Mouse (Mus musculus) megakaryocyte progenitor cell, adult 5-6 weeks (primary cell): ENCODE results near the gene Krt75. TPM values are rescaled to one million over a fixed set of nuclear protein-coding genes. Genes with fewer than 3 reads are reported as not detected.

ENCODE experiments used
- ATAC-seq: replicated peaks from 2 replicates; pipeline ENCODE4 v1.8.0; 2016; ENCODE audit warnings: mild to moderate bottlenecking, moderate TSS enrichment, inconsistent platforms; ENCODE audit not compliant: poor library complexity
- total RNA-seq, 2 experiments: library from RNA; stranded (forward) in 1 of 2; stranded (reverse) in 1 of 2; fragments of 157-497, 149-512 nt in 1 of 2; fragments of 200-1000 nt in 1 of 2; gene quantifications; 2 replicates each; pipeline versions ENCODE4 v1.2.3 to v1.2.4; 2015 to 2017

The Krt75 gene
- total RNA-seq (2015) (not detected in 2 replicates), total RNA-seq (2017) (not detected in 2 replicates)

GRCm38 (mm10) chr15:101573796-101574345 lies at the start of gene Krt75:
Gene Krt75, minus strand, starts transcription at chr15:101573904.
- no peak for ATAC-seq

DNA sequence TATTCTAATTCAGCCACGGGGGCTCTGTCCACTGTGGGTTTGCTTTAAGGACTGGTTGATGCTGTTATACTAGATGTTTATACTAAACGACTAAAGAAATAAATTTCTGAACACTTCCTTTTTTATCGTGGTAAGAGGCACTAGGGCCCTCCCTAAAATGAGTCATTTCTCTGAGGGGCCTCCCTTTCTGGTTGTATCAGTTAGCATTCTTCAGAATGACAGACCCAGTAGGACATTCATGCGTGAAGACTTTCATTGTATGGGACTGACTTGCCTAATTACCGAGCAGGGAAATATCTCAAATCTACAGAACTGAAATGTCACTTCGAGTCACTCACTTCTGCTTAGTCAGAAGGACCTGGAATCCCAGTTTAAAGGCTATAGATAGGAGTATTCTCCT lies 25.4 kb upstream of the Krt75 start:
- no peak for ATAC-seq

- no peak for ATAC-seq
These were observed 14.5 kb upstream of the Krt75 start for GRCm38 (mm10) chr15:101588216-101588615.

DNA sequence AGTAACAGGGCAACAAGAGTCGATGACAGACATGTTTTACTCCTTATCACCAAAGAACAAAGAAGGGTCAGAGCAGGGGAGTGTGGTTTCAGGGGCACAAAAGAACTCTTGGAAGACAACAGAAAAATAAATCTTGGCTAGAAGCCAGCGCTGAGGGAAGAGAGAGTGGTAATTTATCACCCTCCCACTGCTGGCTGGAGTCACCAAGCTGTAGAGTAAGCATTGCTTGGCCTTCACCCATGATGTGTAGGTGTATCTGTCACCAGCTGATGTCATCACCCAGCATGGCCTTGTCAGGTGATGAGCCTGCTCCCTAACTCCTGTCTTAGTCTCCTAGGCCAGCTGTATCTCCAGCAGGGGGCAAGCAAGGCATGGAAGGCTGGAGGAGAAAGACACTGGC lies 10.8 kb upstream of the Krt75 start:
- ATAC-seq = no peak

GRCm38 (mm10) chr15:101583211-101583965 lies 9.7 kb upstream of the Krt75 start:
- ATAC-seq = no peak

- no peak for ATAC-seq
These were observed 8.0 kb upstream of the Krt75 start for GRCm38 (mm10) chr15:101581701-101582100.

DNA sequence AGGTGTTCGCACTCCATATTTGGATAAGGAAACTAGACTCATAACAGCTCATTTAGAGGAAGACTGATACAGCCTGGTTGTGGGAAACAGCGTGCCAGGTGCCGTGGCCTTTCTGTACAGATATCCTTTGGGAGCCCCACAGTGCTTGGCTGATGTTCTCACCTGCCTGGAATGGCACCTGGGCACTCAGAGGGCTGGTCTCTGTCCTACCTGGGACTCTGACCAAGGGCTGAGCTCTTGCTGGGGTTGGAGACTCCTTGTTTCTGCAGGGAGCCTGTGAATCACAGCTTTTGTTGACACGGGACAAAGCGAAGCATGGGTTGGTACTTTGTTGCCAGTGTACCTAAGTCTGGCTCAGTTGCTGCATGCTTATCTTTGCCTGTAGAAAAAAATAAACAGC lies 1.8 kb upstream of the Krt75 start:
- no peak for ATAC-seq

- no peak for ATAC-seq
These were observed 5.9 kb downstream of the Krt75 start for GRCm38 (mm10) chr15:101567780-101568179.

DNA sequence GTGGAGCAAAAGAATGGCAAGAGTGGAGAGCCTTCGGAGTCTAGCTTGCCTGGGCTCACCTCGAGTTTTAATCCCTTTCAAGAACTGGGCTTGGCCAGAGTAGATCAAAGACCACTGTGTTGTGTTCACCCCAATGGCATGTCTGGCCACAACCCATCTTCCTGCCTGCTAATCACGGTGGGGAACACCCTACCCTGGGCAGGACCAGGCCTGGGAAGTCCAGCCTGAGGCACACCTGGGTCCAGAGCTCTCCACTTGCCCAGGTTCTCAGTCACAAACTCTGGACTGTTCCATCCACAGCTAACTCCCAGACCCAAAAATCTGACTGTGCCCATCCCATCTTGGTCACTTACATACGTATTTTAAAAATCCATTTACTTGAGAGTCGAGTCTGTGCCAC lies 10.9 kb downstream of the Krt75 start, which contains the start of gene Krt90:
Gene Krt90 (minus strand): TSS at position 101 of the 400 bp plus-strand sequence.
- no peak for ATAC-seq

- ATAC-seq = no peak
These were observed 15.6 kb downstream of the Krt75 start for GRCm38 (mm10) chr15:101558034-101558646.

GRCm38 (mm10) chr15:101553169-101553568 lies 20.5 kb downstream of the Krt75 start:
- peak; percentile 74 for ATAC-seq

GRCm38 (mm10) chr15:101552188-101552587 lies 21.5 kb downstream of the Krt75 start:
- no peak for ATAC-seq

DNA sequence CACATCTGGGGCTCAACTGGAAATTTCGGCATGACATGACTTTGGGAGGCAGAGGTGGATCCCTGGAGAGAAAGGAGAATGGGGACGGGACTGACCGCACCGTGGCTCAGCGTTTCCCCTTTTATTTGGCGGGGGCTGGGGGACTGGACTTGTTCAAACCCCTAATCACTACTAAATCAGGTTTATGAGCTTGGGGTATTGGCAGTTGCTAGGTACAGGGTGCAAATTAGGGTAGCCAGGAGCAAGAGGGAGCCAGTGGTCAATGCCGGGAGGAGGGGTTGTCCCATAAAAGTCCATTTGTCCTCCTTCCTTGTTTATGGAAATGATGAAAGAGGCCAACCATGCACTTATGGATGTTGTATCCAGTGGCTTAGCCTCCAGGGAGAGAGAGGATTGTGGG lies 23.1 kb downstream of the Krt75 start, which contains the start of gene Krt82:
Gene Krt82 (minus strand): TSS at position 101 of the 400 bp plus-strand sequence.
- no peak for ATAC-seq

GRCm38 (mm10) chr15:101544478-101544877 lies 29.2 kb downstream of the Krt75 start:
- ATAC-seq = no peak

DNA sequence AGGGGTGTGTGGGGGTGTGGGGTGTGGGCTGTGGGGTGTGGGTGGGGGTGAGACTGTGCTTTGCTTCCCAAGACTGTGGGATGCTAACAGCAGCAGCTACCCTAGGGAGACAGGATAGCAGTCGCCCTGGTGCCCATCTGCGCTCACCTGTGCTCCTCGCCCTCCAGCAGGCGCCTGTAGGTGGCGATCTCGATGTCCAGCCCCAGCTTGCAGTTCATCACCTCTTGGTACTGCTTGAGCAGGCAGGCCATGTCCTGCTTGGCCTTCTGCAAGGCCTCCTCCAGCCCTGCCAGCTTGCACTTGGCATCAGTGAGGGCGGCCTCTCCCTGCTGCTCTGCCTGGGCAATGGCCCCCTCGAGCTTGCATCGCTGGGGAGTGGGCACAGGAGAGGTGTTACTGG lies 31.2 kb downstream of the Krt75 start:
- no peak for ATAC-seq

- no peak for ATAC-seq
These were observed 35.2 kb downstream of the Krt75 start for GRCm38 (mm10) chr15:101538580-101538900.

DNA sequence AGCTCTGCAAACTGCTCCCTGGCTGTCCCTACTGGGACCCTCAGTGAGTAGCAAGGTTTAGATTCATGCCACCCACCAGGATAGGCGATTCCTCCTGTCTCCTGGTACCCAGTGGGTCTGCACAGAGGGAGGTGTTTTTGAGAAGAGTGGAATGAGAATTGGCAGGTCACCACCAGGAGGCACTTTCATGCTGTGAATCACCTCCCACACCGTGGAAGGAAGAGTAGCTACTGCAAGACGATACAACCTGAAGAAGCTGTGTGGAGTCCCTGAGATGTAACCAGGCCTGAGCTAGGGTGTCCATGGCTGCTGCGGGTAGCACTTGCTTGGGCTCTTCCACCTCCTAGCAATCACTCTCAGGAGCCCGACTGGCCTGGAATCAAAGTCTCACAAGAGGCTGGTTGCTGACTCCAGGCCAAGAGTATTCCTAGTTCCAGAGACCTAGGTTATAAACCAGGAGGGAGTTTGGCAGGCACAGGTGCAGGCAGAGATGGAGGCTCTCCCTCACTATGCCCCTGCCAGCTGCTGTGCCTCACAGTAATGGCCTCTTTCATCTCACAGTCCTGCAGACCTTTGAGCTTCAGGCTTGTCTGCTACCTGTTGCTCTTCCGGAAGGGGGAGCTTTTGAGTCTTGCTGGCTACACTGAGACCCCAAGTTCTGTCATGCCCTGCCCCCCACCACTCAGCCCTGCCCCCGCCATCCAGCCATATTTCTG lies 35.7 kb downstream of the Krt75 start:
- no peak for ATAC-seq

GRCm38 (mm10) chr15:101536054-101536850 lies 37.5 kb downstream of the Krt75 start:
- no peak for ATAC-seq

DNA sequence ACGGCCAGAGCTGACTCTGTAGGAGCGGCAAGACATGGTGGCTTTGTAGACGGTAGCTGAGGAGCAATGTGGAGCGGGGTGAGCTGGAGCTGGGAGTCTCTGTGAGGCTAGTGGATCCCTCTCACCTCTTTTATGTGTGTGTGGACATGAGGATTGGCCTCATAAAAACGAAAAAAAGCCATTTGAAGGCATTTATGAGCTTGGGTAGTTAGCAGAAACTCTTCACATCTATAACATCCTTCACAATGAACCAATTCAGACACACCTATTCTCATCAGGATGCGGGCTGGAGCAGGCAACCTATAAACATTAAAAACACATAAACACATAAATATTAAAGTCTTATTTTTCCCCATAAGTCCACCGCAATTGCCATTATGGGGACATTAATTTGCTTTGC lies 41.0 kb downstream of the Krt75 start, which contains the start of gene Krt84:
Gene Krt84 (minus strand): TSS at position 101 of the 400 bp plus-strand sequence.
- ATAC-seq = no peak

DNA sequence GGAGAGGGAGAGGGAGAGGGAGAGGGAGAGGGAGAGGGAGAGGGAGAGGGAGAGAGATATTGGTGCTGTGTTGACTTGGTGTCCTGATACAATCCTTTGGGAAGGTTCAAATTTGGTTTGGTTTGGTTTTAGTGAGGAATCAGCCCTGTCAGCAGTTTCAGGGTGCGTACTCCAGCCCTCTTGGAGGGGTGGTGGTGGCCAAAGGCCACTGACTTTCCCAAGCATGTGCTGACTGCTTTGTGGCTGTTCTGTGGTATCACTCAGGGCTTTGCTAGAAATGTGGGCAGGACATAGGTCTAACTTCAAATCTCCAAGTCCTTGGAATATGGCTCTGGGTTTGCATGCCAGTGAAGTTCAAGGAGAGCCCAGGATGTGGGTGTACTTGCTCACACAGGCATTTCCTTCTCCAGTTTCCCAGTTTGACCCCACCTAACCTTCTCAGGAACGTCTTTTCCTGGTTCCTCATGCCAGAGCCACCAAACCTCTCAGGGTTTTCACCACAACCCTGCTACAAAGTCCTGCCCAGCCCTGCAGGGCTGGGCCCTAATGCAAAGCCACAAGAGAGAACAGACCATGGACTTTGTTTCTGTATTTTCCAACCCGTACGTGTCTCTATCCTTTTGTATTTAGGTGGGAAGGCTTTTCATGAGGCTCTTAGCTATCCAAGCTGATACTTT lies 51.0 kb downstream of the Krt75 start:
- ATAC-seq = no peak
